Mouse (Mus musculus): ENCODE data around the gene Mamdc4. TPM values are rescaled to one million over a fixed set of nuclear protein-coding genes. Genes with fewer than 3 reads are reported as not detected.
A peak's percentile ranks its signal among the peaks of the same experiment; 100 is the strongest.

The Mamdc4 gene
- polyA plus RNA-seq, 1 experiment: 2.2 TPM

- H3K4me1 ChIP-seq (ENCODE audit: control insufficient read depth, insufficient read depth, insufficient read length): peaks cover 20% of the 10 kb centered on the region
- no peak for TF ChIP-seq CTCF (IDR thresholded peaks at IDR 0.05; ENCODE audit: extremely low read depth, insufficient read depth, insufficient read length, insufficient replicate concordance)
- no peak for TF ChIP-seq POLR2A (IDR thresholded peaks at IDR 0.05; ENCODE audit: low read depth, low read length)
- WGBS: 89% methylated on average over 8 of the region's 8 CpGs
- H3K27ac ChIP-seq (ENCODE audit: insufficient read depth, low read length): peak overlapping the region; percentile 33; the same call in 1 of the 2 replicates
- no peak for DNase-seq (ENCODE audit: low read depth in 1 of 2, low spot score in 2 of 2)
- H3K27me3 ChIP-seq (ENCODE audit: control insufficient read depth, insufficient read depth, low read length): no peaks in the 10 kb centered on the region
- H3K4me3 ChIP-seq (ENCODE audit: extremely low read depth, insufficient read depth, insufficient read length): no peak overlapping the region
- peaks cover 19% of the 10 kb centered on the region for H3K36me3 ChIP-seq (ENCODE audit: control insufficient read depth, insufficient read depth, low read length)
These were observed 38.1 kb downstream of the Mamdc4 start for GRCm38 (mm10) chr2:25536531-25536930.

GRCm38 (mm10) chr2:25534866-25535182 lies 39.8 kb downstream of the Mamdc4 start:
- Histone ChIP-seq H3K27ac (ENCODE audit: insufficient read depth, low read length) (peak overlapping the region; percentile 96), H3K4me1 (ENCODE audit: control insufficient read depth, insufficient read depth, insufficient read length) (peaks cover 20% of the 10 kb centered on the region), H3K4me3 (ENCODE audit: extremely low read depth, insufficient read depth, insufficient read length) (no peak overlapping the region), H3K27me3 (ENCODE audit: control insufficient read depth, insufficient read depth, low read length) (no peaks in the 10 kb centered on the region), H3K36me3 (ENCODE audit: control insufficient read depth, insufficient read depth, low read length) (peaks cover 26% of the 10 kb centered on the region)
- WGBS: 81% methylated on average over 2 of the region's 2 CpGs
- no peak for DNase-seq (ENCODE audit: low read depth in 1 of 2, low spot score in 2 of 2)
- TF ChIP-seq CTCF (IDR thresholded peaks at IDR 0.05; ENCODE audit: extremely low read depth, insufficient read depth, insufficient read length, insufficient replicate concordance) (no peak), POLR2A (IDR thresholded peaks at IDR 0.05; ENCODE audit: low read depth, low read length) (no peak)

GRCm38 (mm10) chr2:25534178-25534865 lies 40.3 kb downstream of the Mamdc4 start:
- WGBS: 29% methylated on average over 3 of the region's 3 CpGs

GRCm38 (mm10) chr2:25533707-25534106 lies 40.9 kb downstream of the Mamdc4 start:
- H3K36me3 ChIP-seq (ENCODE audit: control insufficient read depth, insufficient read depth, low read length): peaks cover 31% of the 10 kb centered on the region
- no peaks in the 10 kb centered on the region for H3K27me3 ChIP-seq (ENCODE audit: control insufficient read depth, insufficient read depth, low read length)
- peaks cover 20% of the 10 kb centered on the region for H3K4me1 ChIP-seq (ENCODE audit: control insufficient read depth, insufficient read depth, insufficient read length)
- WGBS: 91% methylated on average over 2 of the region's 2 CpGs
- H3K27ac ChIP-seq (ENCODE audit: insufficient read depth, low read length): peak overlapping the region; percentile 96
- no peak overlapping the region for H3K4me3 ChIP-seq (ENCODE audit: extremely low read depth, insufficient read depth, insufficient read length)
- TF ChIP-seq CTCF (IDR thresholded peaks at IDR 0.05; ENCODE audit: extremely low read depth, insufficient read depth, insufficient read length, insufficient replicate concordance): no peak
- no peak for TF ChIP-seq POLR2A (IDR thresholded peaks at IDR 0.05; ENCODE audit: low read depth, low read length)
- no peak for DNase-seq (ENCODE audit: low read depth in 1 of 2, low spot score in 2 of 2)

More at GRCm38 (mm10) chr2:25534178-25534865, 40.3 kb downstream of the Mamdc4 start:
- Histone ChIP-seq H3K36me3 (ENCODE audit: control insufficient read depth, insufficient read depth, low read length) (peaks cover 28% of the 10 kb centered on the region), H3K27ac (ENCODE audit: insufficient read depth, low read length) (peak overlapping the region; percentile 96), H3K4me1 (ENCODE audit: control insufficient read depth, insufficient read depth, insufficient read length) (peaks cover 20% of the 10 kb centered on the region), H3K27me3 (ENCODE audit: control insufficient read depth, insufficient read depth, low read length) (no peaks in the 10 kb centered on the region), H3K4me3 (ENCODE audit: extremely low read depth, insufficient read depth, insufficient read length) (no peak overlapping the region)
- TF ChIP-seq CTCF (IDR thresholded peaks at IDR 0.05; ENCODE audit: extremely low read depth, insufficient read depth, insufficient read length, insufficient replicate concordance) (no peak), POLR2A (IDR thresholded peaks at IDR 0.05; ENCODE audit: low read depth, low read length) (no peak)
- peak; percentile 77 for DNase-seq (ENCODE audit: low read depth in 1 of 2, low spot score in 2 of 2)

DNA sequence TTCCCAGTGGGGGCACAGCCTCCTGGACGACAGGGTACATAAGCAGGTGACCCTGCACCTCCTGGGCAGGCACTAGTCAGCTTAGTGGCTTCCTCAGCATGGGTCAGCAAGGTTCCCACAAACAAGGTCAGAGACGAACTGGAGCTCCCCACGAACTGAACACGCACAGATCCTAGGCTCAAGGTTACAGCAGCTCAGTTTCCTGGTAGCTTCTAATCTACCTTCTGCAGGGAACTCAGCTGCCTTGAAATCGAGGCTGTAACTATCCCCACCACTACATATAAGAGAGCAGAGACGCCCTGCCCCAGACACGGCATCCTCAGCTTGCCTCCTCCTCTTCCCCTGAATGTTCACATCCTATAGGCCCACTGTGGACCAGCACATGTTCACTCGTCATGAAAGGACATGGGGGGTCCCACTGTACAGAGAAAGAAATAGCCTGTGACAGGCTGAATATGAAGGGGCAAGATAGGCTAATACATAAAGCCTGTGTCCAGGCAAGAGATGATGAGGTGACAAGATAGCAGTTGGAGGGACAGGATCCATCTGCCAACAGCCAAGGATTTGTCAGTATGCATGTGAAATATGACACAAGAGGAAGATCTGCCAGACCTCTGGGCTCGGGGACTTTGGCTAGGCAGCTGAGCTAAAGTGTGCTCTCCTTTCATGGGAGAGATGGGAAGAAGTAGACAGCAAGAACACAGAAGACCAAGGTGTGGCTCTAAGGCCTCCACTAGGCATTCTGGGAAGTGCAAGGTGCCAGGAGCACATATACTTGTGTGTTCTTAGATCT lies 47.9 kb downstream of the Mamdc4 start:
- no peak for TF ChIP-seq CTCF (IDR thresholded peaks at IDR 0.05; ENCODE audit: extremely low read depth, insufficient read depth, insufficient read length, insufficient replicate concordance)
- TF ChIP-seq POLR2A (IDR thresholded peaks at IDR 0.05; ENCODE audit: low read depth, low read length): no peak
- Histone ChIP-seq H3K4me3 (ENCODE audit: extremely low read depth, insufficient read depth, insufficient read length) (no peak overlapping the region), H3K4me1 (ENCODE audit: control insufficient read depth, insufficient read depth, insufficient read length) (no peaks in the 10 kb centered on the region), H3K27ac (ENCODE audit: insufficient read depth, low read length) (no peak overlapping the region), H3K27me3 (ENCODE audit: control insufficient read depth, insufficient read depth, low read length) (no peaks in the 10 kb centered on the region), H3K36me3 (ENCODE audit: control insufficient read depth, insufficient read depth, low read length) (peaks cover 64% of the 10 kb centered on the region)
- WGBS: 87% methylated on average over 9 of the region's 9 CpGs
- DNase-seq (ENCODE audit: low read depth in 1 of 2, low spot score in 2 of 2): no peak

Other genes with a start within 250 kb of the Mamdc4 start
- 11.4 and 14.6 TPM in 2 replicates for gene Man1b1, start 242.5 kb downstream of the Mamdc4 start, polyA plus RNA-seq (2012; rRNA removed)
- 35.1 and 41.8 TPM in 2 replicates for gene Dpp7, start 218.5 kb downstream of the Mamdc4 start, polyA plus RNA-seq (2012; rRNA removed)
- gene Uap1l1, start 209.2 kb downstream of the Mamdc4 start, polyA plus RNA-seq (2012; rRNA removed): 28.4 and 55.4 TPM in 2 replicates
- 6.7 and 9.4 TPM in 2 replicates for gene Sapcd2, start 202.5 kb downstream of the Mamdc4 start, polyA plus RNA-seq (2012; rRNA removed)
- 5.0 and 5.9 TPM in 2 replicates for gene Entpd2, start 179.0 kb downstream of the Mamdc4 start, polyA plus RNA-seq (2012; rRNA removed)
- 31.0 and 36.5 TPM in 2 replicates for gene Npdc1, start 175.5 kb downstream of the Mamdc4 start, polyA plus RNA-seq (2012; rRNA removed)
- 2.4 and 3.7 TPM in 2 replicates for gene Fut7, start 151.6 kb downstream of the Mamdc4 start, polyA plus RNA-seq (2012; rRNA removed)
- gene Abca2, start 146.1 kb downstream of the Mamdc4 start, polyA plus RNA-seq (2012; rRNA removed): 61.1 and 67.6 TPM in 2 replicates
- 2.5 and 3.1 TPM in 2 replicates for gene Clic3, start 118.0 kb downstream of the Mamdc4 start, polyA plus RNA-seq (2012; rRNA removed)
- gene Paxx, start 113.8 kb downstream of the Mamdc4 start, polyA plus RNA-seq (2012; rRNA removed): 68.7 and 86.4 TPM in 2 replicates
- 0.27 and 7.8 TPM in 2 replicates for gene Ptgds, start 104.8 kb downstream of the Mamdc4 start, polyA plus RNA-seq (2012; rRNA removed)
- gene Lcn12, start 80.9 kb downstream of the Mamdc4 start, polyA plus RNA-seq (2012; rRNA removed): not detected in 2 replicates
- 34.7 and 42.0 TPM in 2 replicates for gene Fbxw5, start 74.1 kb downstream of the Mamdc4 start, polyA plus RNA-seq (2012; rRNA removed)
- gene C8g, start 73.1 kb downstream of the Mamdc4 start, polyA plus RNA-seq (2012; rRNA removed): 1.9 TPM in 2 replicates
- 21.6 and 22.6 TPM in 2 replicates for gene Traf2, start 27.9 kb downstream of the Mamdc4 start, polyA plus RNA-seq (2012; rRNA removed)
- gene Edf1, start 17.0 kb downstream of the Mamdc4 start, polyA plus RNA-seq (2012; rRNA removed): 56.2 and 74.7 TPM in 2 replicates
- 22.5 and 28.5 TPM in 2 replicates for gene Phpt1, start 379 bp upstream of the Mamdc4 start, polyA plus RNA-seq (2012; rRNA removed)
- gene Ajm1, start 6.9 kb upstream of the Mamdc4 start, polyA plus RNA-seq (2012; rRNA removed): 6.3 and 7.6 TPM in 2 replicates
- gene Rabl6, start 33.7 kb upstream of the Mamdc4 start, polyA plus RNA-seq (2012; rRNA removed): 43.6 and 55.1 TPM in 2 replicates
- gene Ccdc183, start 42.8 kb upstream of the Mamdc4 start, polyA plus RNA-seq (2012; rRNA removed): not detected in 2 replicates
- 16.4 and 16.8 TPM in 2 replicates for gene Tmem141, start 47.2 kb upstream of the Mamdc4 start, polyA plus RNA-seq (2012; rRNA removed)
- 71.2 and 120 TPM in 2 replicates for gene Fcna, start 53.2 kb upstream of the Mamdc4 start, polyA plus RNA-seq (2012; rRNA removed)
- gene Lcn8, start 78.3 kb upstream of the Mamdc4 start, polyA plus RNA-seq (2012; rRNA removed): not detected in 2 replicates
- gene Lcn5, start 83.1 kb upstream of the Mamdc4 start, polyA plus RNA-seq (2012; rRNA removed): not detected in 2 replicates
- gene Lcn6, start 101.9 kb upstream of the Mamdc4 start, polyA plus RNA-seq (2012; rRNA removed): not detected in 2 replicates
- gene Lcn10, start 107.9 kb upstream of the Mamdc4 start, polyA plus RNA-seq (2012; rRNA removed): not detected in 2 replicates
- gene Obp2a, start 125.2 kb upstream of the Mamdc4 start, polyA plus RNA-seq (2012; rRNA removed): not detected in 2 replicates
- 55.3 and 83.7 TPM in 2 replicates for gene Bmyc, start 131.9 kb upstream of the Mamdc4 start, polyA plus RNA-seq (2012; rRNA removed)
- not detected in 2 replicates for gene Obp2b, start 162.2 kb upstream of the Mamdc4 start, polyA plus RNA-seq (2012; rRNA removed)
- gene Lcn3, start 190.7 kb upstream of the Mamdc4 start, polyA plus RNA-seq (2012; rRNA removed): not detected in 2 replicates
- not detected in 2 replicates for gene Lcn11, start 202.2 kb upstream of the Mamdc4 start, polyA plus RNA-seq (2012; rRNA removed)
- gene Gm13539, start 207.4 kb upstream of the Mamdc4 start, polyA plus RNA-seq (2012; rRNA removed): not detected in 2 replicates
- not detected in 2 replicates for gene Glt6d1, start 241.0 kb upstream of the Mamdc4 start, polyA plus RNA-seq (2012; rRNA removed)
- gene Lcn9, start 248.3 kb upstream of the Mamdc4 start, polyA plus RNA-seq (2012; rRNA removed): not detected in 2 replicates